Mouse (Mus musculus): ENCODE results near the gene Spata13. TPM values are rescaled to one million over a fixed set of nuclear protein-coding genes. Genes with fewer than 3 reads are reported as not detected.

Gene Spata13
- polyA plus RNA-seq, 1 experiment from 2014 or later: 18.1 TPM

DNA sequence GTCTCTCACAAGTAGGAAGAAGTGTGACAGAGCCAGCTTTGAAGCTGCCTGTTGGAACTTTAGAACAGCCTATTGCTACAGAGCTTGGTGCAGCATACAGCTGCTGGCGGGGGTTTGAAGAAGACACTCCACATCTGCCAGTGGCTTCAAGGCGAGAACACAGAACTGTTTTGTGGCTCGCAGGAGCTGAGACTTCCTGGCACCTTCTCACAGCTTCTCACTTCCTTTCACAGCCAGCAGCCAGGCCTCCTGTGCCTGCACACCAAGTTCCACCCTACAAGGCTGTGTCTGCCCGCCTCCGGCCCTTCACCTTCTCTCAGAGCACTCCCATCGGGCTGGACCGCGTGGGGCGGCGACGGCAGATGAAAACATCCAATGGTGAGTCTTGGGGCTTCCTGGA is 75.4 kb downstream of the Spata13 start:
- Histone ChIP-seq H3K9me3 (no peaks in the 10 kb centered on the region), H3K4me2 (no peak overlapping the region), H3K36me3 (no peaks in the 10 kb centered on the region), H3K27ac (0 out of 2 replicates have a peak overlapping the region, but pooled peaks have one; percentile 4), H3K4me1 (peaks cover 33% of the 10 kb centered on the region), H3K4me3 (no peak overlapping the region), H3K9ac (no peak overlapping the region), H3K27me3 (no peaks in the 10 kb centered on the region)
- WGBS: 43% methylated on average over 11 of the region's 11 CpGs
- ATAC-seq (ENCODE audit: borderline replicate concordance, extremely low read depth, low FRiP score, low TSS enrichment): no peak

- ATAC-seq (ENCODE audit: borderline replicate concordance, extremely low read depth, low FRiP score, low TSS enrichment): no peak
- Histone ChIP-seq H3K4me2 (no peak overlapping the region), H3K4me1 (peaks cover 28% of the 10 kb centered on the region), H3K9ac (no peak overlapping the region), H3K27ac (no peak overlapping the region), H3K4me3 (no peak overlapping the region), H3K36me3 (no peaks in the 10 kb centered on the region), H3K27me3 (no peaks in the 10 kb centered on the region), H3K9me3 (no peaks in the 10 kb centered on the region)
- WGBS: 93% methylated on average over 8 of the region's 8 CpGs
These were observed 75.9 kb downstream of the Spata13 start for GRCm38 (mm10) chr14:60709749-60710148.

- H3K9me3 ChIP-seq: no peaks in the 10 kb centered on the region
- no peak overlapping the region for H3K9ac ChIP-seq
- H3K27me3 ChIP-seq: no peaks in the 10 kb centered on the region
- 75% methylated on average over 5 of the region's 5 CpGs for WGBS
- no peak for ATAC-seq (ENCODE audit: borderline replicate concordance, extremely low read depth, low FRiP score, low TSS enrichment)
- no peak overlapping the region for H3K4me3 ChIP-seq
- no peak overlapping the region for H3K4me2 ChIP-seq
- H3K36me3 ChIP-seq: no peaks in the 10 kb centered on the region
- no peak overlapping the region for H3K27ac ChIP-seq
- peaks cover 19% of the 10 kb centered on the region for H3K4me1 ChIP-seq
These were observed 77.4 kb downstream of the Spata13 start for GRCm38 (mm10) chr14:60711161-60711560.

- Histone ChIP-seq H3K9ac (no peak overlapping the region), H3K36me3 (no peaks in the 10 kb centered on the region), H3K4me3 (no peak overlapping the region), H3K4me2 (no peak overlapping the region), H3K27ac (no peak overlapping the region), H3K27me3 (no peaks in the 10 kb centered on the region), H3K9me3 (no peaks in the 10 kb centered on the region), H3K4me1 (peaks cover 15% of the 10 kb centered on the region)
- 83% methylated on average over 6 of the region's 6 CpGs for WGBS
- ATAC-seq (ENCODE audit: borderline replicate concordance, extremely low read depth, low FRiP score, low TSS enrichment): no peak
These were observed 77.9 kb downstream of the Spata13 start for GRCm38 (mm10) chr14:60711590-60712288.

DNA sequence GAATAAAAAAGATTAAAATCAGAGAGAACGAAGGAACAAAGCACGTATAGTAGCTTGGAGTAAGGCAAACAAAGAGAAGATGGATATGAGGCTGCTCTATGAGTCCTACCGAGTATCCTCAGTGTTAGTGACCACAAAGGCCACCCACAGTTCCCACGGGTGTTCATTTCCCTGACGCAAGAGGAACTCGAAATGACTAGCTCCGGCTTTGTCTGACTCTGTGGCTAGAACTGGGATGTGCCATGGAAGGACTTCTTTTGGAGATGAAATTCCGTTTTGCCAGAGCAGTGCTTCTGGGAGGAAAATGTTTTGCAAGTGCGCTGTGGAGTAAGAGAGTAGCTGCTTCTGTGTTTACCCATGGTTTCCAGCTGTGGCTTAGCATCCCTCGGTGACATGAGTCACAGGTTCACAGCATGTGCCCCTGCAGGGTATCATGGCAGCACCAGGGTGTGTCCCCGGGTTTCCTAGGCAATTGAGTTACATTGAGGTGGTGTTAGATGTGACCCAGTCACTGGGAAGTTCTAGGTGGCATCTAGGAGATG is 78.6 kb downstream of the Spata13 start:
- no peaks in the 10 kb centered on the region for H3K36me3 ChIP-seq
- peaks cover 9% of the 10 kb centered on the region; the same call in 1 of the 2 replicates for H3K4me1 ChIP-seq
- H3K27me3 ChIP-seq: no peaks in the 10 kb centered on the region
- no peak for ATAC-seq (ENCODE audit: borderline replicate concordance, extremely low read depth, low FRiP score, low TSS enrichment)
- 84% methylated on average over 11 of the region's 11 CpGs for WGBS
- H3K4me3 ChIP-seq: no peak overlapping the region
- no peak overlapping the region for H3K9ac ChIP-seq
- no peaks in the 10 kb centered on the region for H3K9me3 ChIP-seq
- no peak overlapping the region for H3K4me2 ChIP-seq
- no peak overlapping the region for H3K27ac ChIP-seq

DNA sequence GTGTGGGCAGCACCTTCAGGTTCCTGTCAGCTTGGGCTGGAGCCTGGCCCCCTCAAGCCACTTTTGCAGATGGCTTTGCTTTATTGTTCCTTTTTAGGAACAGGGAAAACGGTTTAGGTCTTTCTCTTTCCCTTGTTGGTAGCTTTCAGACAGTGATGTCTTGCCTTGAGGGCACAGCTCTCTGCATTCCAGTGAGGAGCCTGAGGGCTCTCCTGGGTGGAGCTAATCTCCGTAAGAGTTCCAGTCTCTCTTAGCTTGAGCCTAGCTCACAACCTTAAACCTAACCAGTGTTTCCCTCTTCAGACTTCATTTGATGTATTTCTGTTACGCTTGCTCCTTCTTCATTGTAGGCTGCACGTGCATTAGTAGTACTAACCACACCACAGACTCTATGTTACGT is 81.9 kb downstream of the Spata13 start:
- 81% methylated on average over 5 of the region's 5 CpGs for WGBS
- no peak for ATAC-seq (ENCODE audit: borderline replicate concordance, extremely low read depth, low FRiP score, low TSS enrichment)
- H3K9ac ChIP-seq: no peak overlapping the region
- no peak overlapping the region for H3K4me3 ChIP-seq
- no peaks in the 10 kb centered on the region for H3K4me1 ChIP-seq
- H3K9me3 ChIP-seq: no peaks in the 10 kb centered on the region
- H3K4me2 ChIP-seq: no peak overlapping the region
- no peaks in the 10 kb centered on the region for H3K36me3 ChIP-seq
- H3K27ac ChIP-seq: no peak overlapping the region
- no peaks in the 10 kb centered on the region for H3K27me3 ChIP-seq

- ATAC-seq (ENCODE audit: borderline replicate concordance, extremely low read depth, low FRiP score, low TSS enrichment): no peak
- Histone ChIP-seq H3K36me3 (no peaks in the 10 kb centered on the region), H3K9ac (no peak overlapping the region), H3K27me3 (no peaks in the 10 kb centered on the region), H3K4me3 (no peak overlapping the region), H3K4me2 (no peak overlapping the region), H3K4me1 (peaks cover 10% of the 10 kb centered on the region; the same call in 1 of the 2 replicates), H3K9me3 (no peaks in the 10 kb centered on the region), H3K27ac (no peak overlapping the region)
- 37% methylated on average over 8 of the region's 8 CpGs for WGBS
These were observed 87.5 kb downstream of the Spata13 start for GRCm38 (mm10) chr14:60721304-60721703.

GRCm38 (mm10) chr14:60721938-60722337 is 88.1 kb downstream of the Spata13 start:
- H3K27ac ChIP-seq: no peak overlapping the region
- H3K36me3 ChIP-seq: no peaks in the 10 kb centered on the region
- WGBS: 55% methylated on average over 3 of the region's 3 CpGs
- H3K9ac ChIP-seq: no peak overlapping the region
- no peak overlapping the region for H3K4me3 ChIP-seq
- H3K4me2 ChIP-seq: no peak overlapping the region
- H3K27me3 ChIP-seq: no peaks in the 10 kb centered on the region
- ATAC-seq (ENCODE audit: borderline replicate concordance, extremely low read depth, low FRiP score, low TSS enrichment): no peak
- H3K4me1 ChIP-seq: peaks cover 10% of the 10 kb centered on the region; the same call in 1 of the 2 replicates
- no peaks in the 10 kb centered on the region for H3K9me3 ChIP-seq

GRCm38 (mm10) chr14:60726091-60726490 is 92.3 kb downstream of the Spata13 start:
- Histone ChIP-seq H3K4me1 (peaks cover 7% of the 10 kb centered on the region; the same call in 1 of the 2 replicates), H3K9ac (no peak overlapping the region), H3K4me3 (no peak overlapping the region), H3K27ac (no peak overlapping the region), H3K36me3 (no peaks in the 10 kb centered on the region; the same call in 1 of the 2 replicates), H3K27me3 (no peaks in the 10 kb centered on the region), H3K9me3 (no peaks in the 10 kb centered on the region), H3K4me2 (no peak overlapping the region)
- ATAC-seq (ENCODE audit: borderline replicate concordance, extremely low read depth, low FRiP score, low TSS enrichment): no peak
- 61% methylated on average over 6 of the region's 6 CpGs for WGBS

DNA sequence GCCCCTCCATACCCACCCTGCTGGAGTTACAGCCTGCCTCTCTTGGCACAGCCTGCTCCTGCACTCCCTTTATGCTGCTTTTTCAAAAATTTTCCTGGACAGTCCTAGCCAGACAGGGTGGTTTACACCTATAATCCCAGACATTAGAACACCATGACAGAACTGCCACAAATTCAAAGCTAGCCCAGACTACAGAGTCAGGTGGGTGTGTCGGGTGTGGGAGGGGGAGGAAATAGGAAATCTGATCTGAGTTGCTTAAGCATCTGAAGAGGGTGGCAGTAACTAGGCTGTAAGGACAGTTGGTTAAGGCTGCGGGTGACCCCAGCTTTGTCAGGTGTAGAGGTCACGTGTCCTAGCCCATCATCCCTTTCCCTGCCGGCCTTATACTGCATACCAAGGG is 93.3 kb downstream of the Spata13 start:
- H3K27ac ChIP-seq: no peak overlapping the region

DNA sequence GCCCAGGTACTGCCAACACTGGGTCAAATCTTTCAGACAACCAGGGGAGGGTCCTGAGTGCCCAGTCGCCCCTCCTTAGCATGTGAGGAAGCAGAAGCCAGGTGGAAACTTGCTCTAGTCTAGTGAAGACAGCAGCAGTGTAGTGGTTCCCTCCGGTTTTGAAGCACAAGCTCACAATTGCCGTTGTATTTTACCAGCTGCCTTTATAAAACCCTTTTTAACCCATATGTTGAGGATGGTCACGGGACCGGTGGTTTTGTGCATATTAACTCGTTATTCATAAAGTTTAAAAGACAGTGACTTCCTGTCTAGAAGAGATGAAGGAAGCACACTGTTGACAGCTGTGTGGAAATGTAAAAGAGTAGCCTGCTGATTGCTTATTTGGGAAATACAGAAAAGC is 98.3 kb downstream of the Spata13 start:
- H3K4me3 ChIP-seq: no peak overlapping the region
- 28% methylated on average over 6 of the region's 6 CpGs for WGBS
- H3K4me1 ChIP-seq: peaks cover 40% of the 10 kb centered on the region
- no peaks in the 10 kb centered on the region; the same call in 1 of the 2 replicates for H3K36me3 ChIP-seq
- no peaks in the 10 kb centered on the region for H3K9me3 ChIP-seq
- ATAC-seq (ENCODE audit: borderline replicate concordance, extremely low read depth, low FRiP score, low TSS enrichment): no peak
- no peak overlapping the region for H3K4me2 ChIP-seq
- no peak overlapping the region for H3K9ac ChIP-seq
- no peaks in the 10 kb centered on the region for H3K27me3 ChIP-seq
- no peak overlapping the region for H3K27ac ChIP-seq

More for the DNA sequence above, 93.3 kb downstream of the Spata13 start:
- no peaks in the 10 kb centered on the region for H3K9me3 ChIP-seq
- no peak overlapping the region for H3K4me2 ChIP-seq
- H3K4me3 ChIP-seq: no peak overlapping the region
- no peak for ATAC-seq (ENCODE audit: borderline replicate concordance, extremely low read depth, low FRiP score, low TSS enrichment)
- WGBS: 50% methylated on average over 4 of the region's 4 CpGs
- no peaks in the 10 kb centered on the region; the same call in 1 of the 2 replicates for H3K36me3 ChIP-seq
- H3K27me3 ChIP-seq: no peaks in the 10 kb centered on the region
- H3K9ac ChIP-seq: no peak overlapping the region
- no peaks in the 10 kb centered on the region for H3K4me1 ChIP-seq

DNA sequence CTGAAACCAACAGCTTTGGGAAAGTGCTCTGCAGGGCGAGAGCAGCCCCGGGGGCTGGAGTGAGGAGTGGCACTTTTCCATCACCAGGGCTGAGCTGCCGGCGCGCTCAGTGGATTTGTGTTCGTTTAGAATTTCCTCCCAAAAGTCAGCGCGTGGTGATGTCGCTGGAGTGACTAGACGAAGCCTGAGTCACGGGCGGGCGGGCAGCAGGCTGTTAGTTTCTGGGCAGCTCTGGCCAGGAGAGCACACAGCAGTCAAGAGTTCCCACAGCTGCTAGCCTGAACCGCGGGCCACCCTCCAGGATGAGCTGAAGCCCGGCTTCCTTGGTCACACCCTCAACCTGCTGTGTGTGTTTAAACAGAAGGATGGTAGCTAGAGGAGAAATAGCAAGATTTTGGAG is 99.0 kb downstream of the Spata13 start:
- Histone ChIP-seq H3K4me2 (peak overlapping the region; percentile 44), H3K27ac (peak overlapping the region; percentile 26), H3K9ac (no peak overlapping the region), H3K4me3 (peak overlapping the region; percentile 15), H3K9me3 (no peaks in the 10 kb centered on the region), H3K4me1 (peaks cover 47% of the 10 kb centered on the region), H3K27me3 (no peaks in the 10 kb centered on the region), H3K36me3 (no peaks in the 10 kb centered on the region; the same call in 1 of the 2 replicates)
- WGBS: 2% methylated on average over 16 of the region's 16 CpGs
- no peak for ATAC-seq (ENCODE audit: borderline replicate concordance, extremely low read depth, low FRiP score, low TSS enrichment)

Data from lung, embryonic 15.5 days (tissue).